Mouse (Mus musculus): Measurements from ENCODE around the gene Foxj2. TPM values are rescaled to one million over a fixed set of nuclear protein-coding genes. Genes with fewer than 3 reads are reported as not detected.

The Foxj2 gene
- total RNA-seq (2021) = 10 to 100 TPM; 18.5 to 19.6 TPM
- long read RNA-seq, experiment 1, full-length matches to known transcripts = 2 of 8 reads
- long read RNA-seq, experiment 1, partial matches to known transcripts = 5 of 8 reads
- long read RNA-seq, experiment 1, other reads (novel, unspliced or antisense) = 1 of 8 reads
- long read RNA-seq, experiment 2, full-length matches to known transcripts = 4 of 8 reads
- long read RNA-seq, experiment 2, partial matches to known transcripts = 4 of 8 reads
- long read RNA-seq, experiment 2, other reads (novel, unspliced or antisense) = 0 of 8 reads

- DNase-seq = peak; percentile 86 to 91
Observed at GRCm38 (mm10) chr6:122819306-122820070, at the start of gene Foxj2. Gene Foxj2, plus strand, starts transcription at chr6:122819914.

DNA sequence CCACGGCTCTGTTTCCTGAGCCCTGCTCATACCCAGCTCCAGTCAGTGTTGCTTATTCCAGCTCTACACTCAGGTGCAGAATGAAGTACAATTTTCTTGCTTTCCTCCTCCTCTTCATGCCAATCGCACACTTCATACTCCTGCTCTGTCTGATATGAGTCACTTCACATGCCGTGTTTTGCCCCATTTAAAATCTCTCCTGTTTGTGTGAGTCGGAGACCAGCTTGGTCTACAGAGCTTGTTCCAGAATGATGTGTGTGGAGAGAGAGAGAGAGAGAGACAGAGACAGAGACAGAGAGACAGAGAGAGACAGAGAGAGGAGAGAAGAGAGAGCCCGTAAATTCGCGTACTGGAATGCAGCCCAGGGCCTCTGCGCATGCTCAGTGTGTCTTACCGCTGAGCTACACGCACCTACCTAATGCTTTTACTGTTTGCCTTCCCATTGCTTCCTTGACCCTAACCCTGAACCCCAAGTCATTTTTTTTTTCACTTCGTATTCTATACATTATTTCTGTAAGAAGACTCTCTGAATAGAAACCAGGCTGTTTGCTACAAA lies 48.9 kb upstream of the Foxj2 start:
- no peak for DNase-seq

GRCm38 (mm10) chr6:122772701-122773100 lies 47.0 kb upstream of the Foxj2 start:
- no peak for DNase-seq

DNA sequence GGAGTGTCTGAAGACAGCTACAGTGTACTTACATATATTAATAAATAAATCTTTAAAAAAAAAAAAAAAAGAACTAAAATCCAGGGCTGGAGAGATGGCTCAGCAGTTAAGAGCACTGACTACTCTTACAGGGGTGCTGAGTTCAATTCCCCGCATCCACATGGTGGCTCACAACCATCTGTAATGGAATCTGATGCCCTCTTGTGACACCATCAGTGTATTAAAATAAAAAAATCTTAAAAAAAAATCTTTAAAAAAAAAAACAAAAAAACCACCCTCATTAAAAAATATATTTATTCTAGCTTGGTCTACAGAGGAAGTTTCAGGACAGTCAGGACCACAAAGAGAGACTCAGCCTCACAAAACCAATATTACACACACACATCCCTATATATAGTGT lies 45.4 kb upstream of the Foxj2 start:
- no peak for DNase-seq

GRCm38 (mm10) chr6:122776040-122776439 lies 43.7 kb upstream of the Foxj2 start:
- DNase-seq = no peak

- DNase-seq = no peak
Observed at GRCm38 (mm10) chr6:122779916-122780315, 39.8 kb upstream of the Foxj2 start.

DNA sequence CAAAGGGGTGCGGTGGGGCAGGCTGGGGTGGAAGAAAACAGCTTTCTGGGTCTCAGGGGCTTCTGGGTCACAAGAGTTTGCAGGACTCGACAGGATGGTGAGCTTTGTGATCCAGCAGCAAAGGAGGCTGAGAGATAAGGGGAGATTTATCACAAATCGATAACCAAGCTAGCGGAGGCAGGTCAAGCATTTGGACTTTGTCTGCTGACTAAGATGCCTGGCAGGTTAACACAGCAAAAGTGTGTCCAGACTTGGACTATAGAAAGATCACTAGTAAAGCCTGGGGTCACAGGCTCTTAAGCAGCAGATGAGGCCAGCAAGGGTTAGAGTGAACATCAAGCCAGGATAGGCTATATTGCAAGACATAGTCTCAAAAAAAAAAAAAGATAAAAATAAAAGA lies 38.5 kb upstream of the Foxj2 start:
- no peak for DNase-seq

DNA sequence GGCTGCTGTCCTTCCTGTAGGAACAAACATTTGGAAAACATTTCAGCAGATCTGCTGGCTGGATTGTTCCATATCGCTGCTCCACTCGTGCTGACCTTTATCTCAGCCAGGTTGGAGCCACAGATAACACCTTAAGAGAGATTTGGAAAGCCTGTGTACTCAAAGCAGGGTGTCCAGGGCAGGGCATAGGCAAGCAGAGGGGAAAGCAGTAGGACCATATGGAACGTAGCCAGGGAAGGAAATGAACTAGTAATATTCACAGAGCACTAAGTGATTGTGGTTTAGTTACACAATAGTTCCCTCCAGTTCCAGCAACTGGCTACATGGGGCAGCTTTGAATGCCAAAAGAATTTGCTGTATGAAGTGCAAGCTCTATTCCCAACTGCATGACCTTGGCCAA lies 37.5 kb upstream of the Foxj2 start:
- no peak for DNase-seq

- DNase-seq = no peak
Observed at GRCm38 (mm10) chr6:122784866-122785265, 34.8 kb upstream of the Foxj2 start.

GRCm38 (mm10) chr6:122786275-122786674 lies 33.4 kb upstream of the Foxj2 start:
- DNase-seq = peak; percentile 51 to 67

DNA sequence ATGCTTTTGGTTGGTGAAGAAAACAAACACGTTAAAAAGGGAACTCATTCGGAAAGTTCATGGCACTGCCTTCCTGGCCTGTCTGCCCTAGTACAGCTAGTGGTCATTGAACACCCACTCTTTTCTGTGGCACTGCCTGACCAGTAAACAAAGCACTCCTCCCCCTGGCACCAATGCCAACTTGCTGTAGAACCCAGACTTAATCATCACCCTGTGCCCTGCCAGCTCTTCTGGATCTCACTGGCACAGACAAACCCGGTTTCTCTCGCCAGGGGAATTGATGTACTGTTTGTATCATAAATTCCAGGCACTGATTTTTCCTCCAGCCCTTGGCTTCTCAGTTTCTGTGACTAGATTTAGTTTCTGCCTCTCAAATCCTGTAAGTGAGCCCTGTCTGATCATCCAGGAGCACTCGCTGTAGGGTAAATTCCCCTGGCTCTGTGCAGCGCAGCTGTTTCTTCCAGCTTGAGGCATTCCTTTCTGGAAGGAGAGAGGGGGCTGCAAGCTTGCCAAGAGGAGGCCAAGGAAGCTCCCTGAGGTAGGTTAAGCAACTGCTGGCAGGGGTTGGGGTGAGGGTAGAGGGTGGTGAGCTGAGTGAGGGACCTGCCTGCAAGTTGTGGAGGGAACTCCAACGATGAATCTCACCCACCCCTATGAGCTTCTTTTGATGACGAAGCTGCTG lies 24.3 kb upstream of the Foxj2 start:
- peak; percentile 44 to 60 for DNase-seq

GRCm38 (mm10) chr6:122800640-122801300 lies 18.9 kb upstream of the Foxj2 start:
- DNase-seq = no peak

DNA sequence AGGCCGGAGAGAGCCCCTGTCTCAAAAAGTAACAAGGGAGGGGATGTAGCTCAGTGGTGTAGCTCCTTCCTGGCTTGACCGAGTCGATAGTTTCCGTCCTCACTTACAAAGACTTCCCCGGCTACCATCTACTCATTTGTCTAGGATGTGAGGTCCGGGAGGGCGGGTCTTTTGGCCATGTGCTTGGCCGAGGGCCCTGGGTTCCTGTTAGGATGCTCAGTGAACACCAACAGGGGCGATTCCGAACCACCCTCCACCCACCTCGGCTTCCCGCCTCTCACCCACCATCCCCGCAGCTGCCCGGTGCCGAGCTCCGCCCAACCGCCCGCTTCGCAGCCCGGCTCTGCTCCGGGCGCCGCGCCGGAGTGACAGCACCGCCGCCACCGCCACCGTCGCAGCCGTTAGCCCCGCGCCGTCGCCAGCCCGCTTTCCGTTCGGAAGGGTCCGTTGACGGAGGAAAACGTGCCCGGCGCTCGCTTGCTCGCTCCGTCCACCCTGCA lies 18.4 kb upstream of the Foxj2 start, which contains the start of gene Slc2a3:
TSS of gene Slc2a3 (minus strand) at position 340 of the 500 bp plus-strand sequence.
- peak; percentile 61 to 73 for DNase-seq

GRCm38 (mm10) chr6:122801801-122802514 lies 17.8 kb upstream of the Foxj2 start:
- peak; percentile 31 to 41 for DNase-seq

GRCm38 (mm10) chr6:122804418-122804817 lies 15.3 kb upstream of the Foxj2 start:
- DNase-seq = peak; percentile 84 to 88

- DNase-seq = peak in 1 of 2 experiments; percentile 39
Observed at GRCm38 (mm10) chr6:122810022-122810614, 9.6 kb upstream of the Foxj2 start.

GRCm38 (mm10) chr6:122810615-122811279 lies 9.0 kb upstream of the Foxj2 start:
- peak; percentile 97 to 99 for DNase-seq

- DNase-seq = peak; percentile 98
Observed at GRCm38 (mm10) chr6:122811280-122811652, 8.4 kb upstream of the Foxj2 start.

GRCm38 (mm10) chr6:122811771-122812600 lies 7.7 kb upstream of the Foxj2 start:
- peak in 1 of 2 experiments; percentile 45 for DNase-seq
